Mouse (Mus musculus) liver, embryonic 14.5 days (tissue): ENCODE measurements around the gene Alox8. TPM values are rescaled to one million over a fixed set of nuclear protein-coding genes. Genes with fewer than 3 reads are reported as not detected.

Experiments used
- ATAC-seq: fragments of 200-750 bp; cut with Nextera tagmentation; 2 replicates; pipeline ENCODE4 v1.8.0; 2017; ENCODE audit warnings: moderate number of reproducible peaks, mild to moderate bottlenecking, moderate library complexity; ENCODE audit not compliant: insufficient read depth
- DNase-seq, 3 experiments: peaks; one replicate each; pipeline ENCODE4 v3.0.0-alpha.2; 2012 to 2013; ENCODE audit warnings: low read depth in 3 of 3, low spot score in 3 of 3
- H3K27ac ChIP-seq: fragments of 300-500 bp; sonication (generic); 2 replicates; pipeline ENCODE4 v1.5.1; 2014; ENCODE audit warnings: moderate library complexity, mild to moderate bottlenecking, control low read depth, inconsistent platforms
- H3K27me3 ChIP-seq: fragments of 300-500 bp; sonication (generic); 2 replicates; pipeline ENCODE4 v1.6.1; 2014; ENCODE audit warnings: mild to moderate bottlenecking, low read length, moderate library complexity; ENCODE audit not compliant: control insufficient read depth, insufficient read depth
- H3K36me3 ChIP-seq: fragments of 300-500 bp; sonication (generic); replicated peaks from 2 replicates; pipeline ENCODE4 v1.6.1; 2014; ENCODE audit warnings: low read depth; ENCODE audit not compliant: control insufficient read depth, insufficient read depth
- H3K4me1 ChIP-seq, 2 experiments: fragments of 200-500 bp in 1 of 2; fragments of 300-500 bp in 1 of 2; sonication (generic) in 1 of 2; replicated peaks; 2 replicates each; pipeline ENCODE4 v1.6.1; 2012 to 2014; ENCODE audit warnings: antibody characterized with exemption in 1 of 2, inconsistent platforms in 1 of 2, low read length in 1 of 2; ENCODE audit not compliant: control insufficient read depth in 2 of 2, insufficient read depth in 2 of 2
- H3K4me2 ChIP-seq: fragments of 300-500 bp; sonication (generic); 2 replicates; pipeline ENCODE4 v1.6.1; 2014; ENCODE audit warnings: low read depth, mild to moderate bottlenecking, control low read depth, moderate library complexity
- H3K4me3 ChIP-seq, 2 experiments: fragments of 200-500 bp in 1 of 2; fragments of 300-500 bp in 1 of 2; sonication (generic) in 1 of 2; 2 replicates each; pipeline ENCODE4 v1.5.1; 2012 to 2014; ENCODE audit warnings: low read depth in 2 of 2, low read length in 2 of 2, mild to moderate bottlenecking in 2 of 2, control low read depth in 1 of 2, inconsistent platforms in 1 of 2, moderate library complexity in 1 of 2; ENCODE audit not compliant: insufficient read depth in 1 of 2
- H3K9ac ChIP-seq: fragments of 300-500 bp; sonication (generic); replicated peaks from 2 replicates; pipeline ENCODE4 v1.6.1; 2014; ENCODE audit warnings: mild to moderate bottlenecking, control low read depth, moderate library complexity
- H3K9me3 ChIP-seq: fragments of 300-500 bp; sonication (generic); 2 replicates; pipeline ENCODE4 v1.6.1; 2016; ENCODE audit warnings: low read length, mixed read lengths; ENCODE audit not compliant: control insufficient read depth
- CTCF ChIP-seq: IDR thresholded peaks from 2 replicates; pipeline ENCODE4 v1.5.1; 2016; ENCODE audit warnings: antibody characterized with exemption, low read depth, control low read depth
- EP300 ChIP-seq: IDR thresholded peaks from 2 replicates; pipeline ENCODE4 v1.6.1; 2016; ENCODE audit warnings: antibody characterized with exemption, low read depth
- WGBS: fragments of 180-500 bp; shearing (Covaris S2); extraction: QIAGEN DNeasy Blood & Tissue Kit; methylation state at CpG from one replicate; pipeline ENCODE4 v1.1.7; 2014; ENCODE audit not compliant: insufficient replicate concordance; 5-methylcytosine and 5-hydroxymethylcytosine counted together
- polyA plus RNA-seq, 2 experiments: library from polyadenylated mRNA; depleted of rRNA in 1 of 2; stranded (reverse) in 1 of 2; unstranded in 1 of 2; fragments of >200 nt; fragmentation: Nextera tagmentation in 1 of 2; extraction: Ambion mirVana in 1 of 2; gene quantifications; 2 replicates each; pipeline versions ENCODE4 v1.2.1 to v1.2.3; 2012 to 2014

The Alox8 gene
- polyA plus RNA-seq, 2 experiments, result 0.01 TPM; not detected in 1

GRCm38 (mm10) chr11:69235285-69236060 is 37.8 kb upstream of the Alox8 start:
- 3% methylated on average over 33 of the region's 33 CpGs for WGBS
- DNase-seq (peak; percentile 42 to 58 (median 45)), ATAC-seq (peak; percentile 72; the same call in 1 of the 2 replicates)
- H3K27me3 ChIP-seq, result peaks cover 36% of the 10 kb centered on the region
- no peaks in the 10 kb centered on the region for H3K9me3 ChIP-seq
- H3K4me3 ChIP-seq, result peak overlapping the region; percentile 3 to 39
- no peak overlapping the region for H3K9ac ChIP-seq
- TF ChIP-seq CTCF (peak; percentile 47; the same call in 1 of the 2 replicates), EP300 (no peak)
- H3K36me3 ChIP-seq, result no peaks in the 10 kb centered on the region
- H3K4me1 ChIP-seq, result peaks cover 0 to 4% of the 10 kb centered on the region in 2 experiments; a peak in 2 of 4 replicates
- H3K27ac ChIP-seq, result no peak overlapping the region
- H3K4me2 ChIP-seq, result peak overlapping the region; percentile 55

GRCm38 (mm10) chr11:69233141-69233540 is 35.5 kb upstream of the Alox8 start:
- ATAC-seq (no peak), DNase-seq (no peak)
- no peak overlapping the region for H3K9ac ChIP-seq
- no peak for TF ChIP-seq EP300
- peaks cover 0 to 4% of the 10 kb centered on the region in 2 experiments; a peak in 2 of 4 replicates for H3K4me1 ChIP-seq
- 32% methylated on average over 2 of the region's 2 CpGs for WGBS
- no peaks in the 10 kb centered on the region for H3K36me3 ChIP-seq
- no peaks in the 10 kb centered on the region for H3K9me3 ChIP-seq
- H3K4me2 ChIP-seq, result no peak overlapping the region
- peaks cover 36% of the 10 kb centered on the region for H3K27me3 ChIP-seq
- H3K4me3 ChIP-seq, result no peak overlapping the region
- H3K27ac ChIP-seq, result no peak overlapping the region

- no peak overlapping the region for H3K27ac ChIP-seq
- no peak for TF ChIP-seq EP300
- peak; percentile 14; the same call in 1 of the 2 replicates for TF ChIP-seq CTCF
- H3K4me3 ChIP-seq, result no peak overlapping the region
- no peaks in the 10 kb centered on the region for H3K36me3 ChIP-seq
- H3K4me2 ChIP-seq, result no peak overlapping the region
- peaks cover 10% of the 10 kb centered on the region for H3K27me3 ChIP-seq
- peaks cover 0 to 4% of the 10 kb centered on the region in 2 experiments; a peak in 2 of 4 replicates for H3K4me1 ChIP-seq
- no peak for DNase-seq
- no peaks in the 10 kb centered on the region for H3K9me3 ChIP-seq
- 62% methylated on average over 4 of the region's 4 CpGs for WGBS
- no peak overlapping the region for H3K9ac ChIP-seq
- no peak for ATAC-seq
Measured at GRCm38 (mm10) chr11:69230420-69230819, 32.8 kb upstream of the Alox8 start.

DNA sequence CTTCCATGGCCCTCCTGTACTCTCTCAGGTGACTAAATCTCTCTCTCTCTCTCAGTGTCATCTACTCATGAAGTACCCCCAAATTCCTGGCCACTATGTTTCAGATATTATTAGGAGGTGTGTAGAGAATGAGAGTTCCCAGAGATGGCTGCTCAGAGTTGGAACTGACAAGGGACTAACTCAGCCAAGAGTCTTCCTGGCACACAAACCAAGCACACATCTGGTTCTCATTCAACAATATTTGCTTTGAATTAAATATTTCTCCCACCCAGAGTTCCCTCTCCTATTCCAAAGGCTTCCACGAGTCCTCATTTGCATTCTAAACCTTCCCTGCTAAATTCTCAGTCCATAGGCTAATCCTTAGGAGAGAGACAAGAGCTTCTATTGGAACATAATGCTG is 28.1 kb upstream of the Alox8 start:
- ATAC-seq (no peak), DNase-seq (no peak)
- Histone ChIP-seq H3K9me3 (no peaks in the 10 kb centered on the region), H3K4me2 (no peak overlapping the region), H3K4me3 (no peak overlapping the region), H3K27me3 (no peaks in the 10 kb centered on the region; the same call in 1 of the 2 replicates), H3K27ac (no peak overlapping the region), H3K36me3 (no peaks in the 10 kb centered on the region), H3K4me1 (no peaks in the 10 kb centered on the region), H3K9ac (no peak overlapping the region)
- 32% methylated on average over 1 of the region's 1 CpGs for WGBS
- TF ChIP-seq CTCF (no peak), EP300 (no peak)

GRCm38 (mm10) chr11:69223101-69223500 is 25.5 kb upstream of the Alox8 start:
- no peak overlapping the region for H3K4me2 ChIP-seq
- DNase-seq (no peak), ATAC-seq (no peak)
- WGBS, result 49% methylated on average over 4 of the region's 4 CpGs
- H3K4me3 ChIP-seq, result no peak overlapping the region
- no peak overlapping the region for H3K27ac ChIP-seq
- H3K36me3 ChIP-seq, result no peaks in the 10 kb centered on the region
- H3K9ac ChIP-seq, result no peak overlapping the region
- H3K4me1 ChIP-seq, result no peaks in the 10 kb centered on the region
- H3K9me3 ChIP-seq, result no peaks in the 10 kb centered on the region
- no peaks in the 10 kb centered on the region; the same call in 1 of the 2 replicates for H3K27me3 ChIP-seq
- TF ChIP-seq CTCF, result no peak
- TF ChIP-seq EP300, result no peak
